Mouse (Mus musculus): ENCODE results near the gene Nat8f5.
"Not testable (repeated sequence)": the region's sequence is repeated elsewhere in the genome, so short reads cannot be mapped to it uniquely, and the experiment has no call there.

Nat8f5 gene

DNA sequence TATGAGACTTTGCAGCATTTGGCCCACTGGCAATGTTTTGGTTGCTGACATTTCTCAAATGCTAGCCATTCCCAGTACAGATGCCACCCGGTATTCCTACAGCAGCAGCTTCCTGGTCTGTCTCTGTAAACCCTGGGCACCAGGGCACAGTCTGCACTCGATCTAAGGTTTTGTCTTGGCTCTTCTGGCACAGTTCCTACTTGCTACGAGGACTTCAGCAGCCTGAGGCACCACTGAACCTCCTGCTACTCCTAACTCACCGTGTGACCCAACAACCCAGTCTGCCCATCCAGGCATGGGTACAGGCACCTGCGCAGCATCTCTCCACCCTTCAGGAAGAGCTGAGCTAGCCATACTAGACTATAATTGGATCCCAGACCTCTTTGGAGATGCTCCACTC lies 15.3 kb upstream of the Nat8f5 start:
- not testable (repeated sequence) for DNase-seq (ENCODE audit: low spot score in 2 of 2)

DNA sequence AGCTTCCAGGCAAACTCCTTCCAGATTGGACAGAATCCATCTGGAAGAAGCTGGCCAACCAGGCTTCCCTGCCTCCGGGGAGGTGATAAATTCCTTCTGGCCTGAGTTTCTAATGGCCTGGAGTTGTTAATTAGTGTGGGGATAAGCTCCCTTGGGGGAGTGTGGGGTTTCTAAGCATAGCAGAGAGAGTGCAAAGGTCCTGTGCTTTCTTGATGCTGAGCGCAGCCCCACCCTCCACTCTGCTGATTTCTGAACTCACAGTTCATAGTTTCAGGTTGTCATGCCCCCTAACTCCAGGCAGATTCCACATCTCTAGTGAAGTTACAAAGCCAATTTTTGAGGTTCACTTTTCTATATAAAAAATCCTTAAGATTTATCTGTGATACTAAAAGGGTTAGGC lies 14.3 kb upstream of the Nat8f5 start:
- not testable (repeated sequence) for DNase-seq (ENCODE audit: low spot score in 2 of 2)

DNA sequence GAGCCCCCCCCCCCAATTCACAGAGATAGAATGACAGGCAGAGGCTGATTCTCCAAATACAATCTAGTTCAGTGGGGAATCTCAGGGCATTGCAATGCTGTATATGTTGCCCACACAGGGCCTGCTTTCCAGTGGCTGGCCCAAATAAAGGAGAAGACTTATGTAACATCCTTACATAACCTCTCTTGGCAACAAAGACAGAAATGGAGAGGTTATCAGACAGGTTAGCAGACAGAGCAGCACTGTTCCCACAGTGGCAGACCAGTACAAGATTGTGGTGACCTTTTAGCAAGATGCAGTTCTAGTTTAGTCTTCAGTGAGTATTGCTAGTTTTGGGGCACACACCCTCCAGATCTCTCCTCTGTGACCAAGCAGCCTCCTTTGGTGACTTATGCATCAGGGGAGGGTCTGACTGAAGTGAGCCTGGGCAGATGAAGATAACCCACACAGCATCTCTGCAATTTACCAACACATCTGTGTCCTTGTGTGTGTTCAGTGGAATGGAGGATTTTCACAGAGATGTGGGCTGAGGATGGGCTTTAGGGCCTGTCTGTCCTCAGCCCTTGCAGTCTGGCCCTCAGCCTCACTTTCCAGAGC lies 13.8 kb upstream of the Nat8f5 start:
- DNase-seq (ENCODE audit: low spot score in 2 of 2) = not testable (repeated sequence)

DNA sequence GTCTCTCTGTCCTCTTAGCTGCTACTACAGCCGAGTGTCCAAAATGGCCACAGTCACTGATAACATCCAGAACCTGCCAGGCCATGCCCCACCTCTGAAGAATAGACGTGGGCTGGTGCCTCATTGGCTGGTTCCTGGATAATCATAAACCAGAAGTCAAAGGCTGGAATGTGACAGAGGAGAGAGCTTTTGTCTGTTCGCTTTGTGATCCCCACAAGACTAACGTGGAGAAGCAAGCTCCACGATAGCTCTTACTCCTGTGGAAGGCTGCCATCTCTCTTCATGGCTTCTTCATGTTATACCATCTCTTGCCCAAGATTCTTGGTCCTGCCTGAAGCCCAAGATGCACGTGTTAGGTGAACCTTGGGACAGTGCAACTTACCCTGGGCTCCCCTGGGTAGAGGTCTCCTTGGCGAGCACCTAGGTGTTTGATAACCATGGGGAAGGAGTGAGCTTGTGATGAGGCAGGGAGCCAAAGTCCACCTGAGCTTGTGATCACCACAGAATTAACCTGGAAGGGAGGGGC lies 11.1 kb upstream of the Nat8f5 start, which contains the start of gene Nat8:
Nat8 (minus strand) TSS at position 287 of the 526 bp plus-strand sequence.
- no peak for DNase-seq (ENCODE audit: low spot score in 2 of 2)

DNA sequence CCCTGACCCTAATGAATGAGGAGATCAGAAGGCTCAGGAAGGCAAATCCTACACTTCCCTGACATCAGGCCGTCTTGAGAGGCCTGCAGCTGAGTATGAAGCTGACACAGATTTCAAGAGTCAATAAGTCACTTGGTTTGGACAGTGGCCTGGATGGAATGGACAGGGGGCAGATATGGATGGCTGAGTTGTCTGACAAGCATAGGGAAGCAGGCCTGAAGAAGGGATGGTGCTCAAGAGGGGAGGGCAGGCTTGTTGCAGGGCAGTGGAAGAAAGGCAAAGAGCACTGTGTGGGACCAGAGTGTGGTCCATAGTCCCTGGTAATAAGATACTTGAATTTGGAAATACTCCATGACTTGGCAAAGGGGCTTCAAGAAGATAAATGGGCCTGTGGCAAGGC lies 8.7 kb upstream of the Nat8f5 start:
- DNase-seq (ENCODE audit: low spot score in 2 of 2) = no peak

DNA sequence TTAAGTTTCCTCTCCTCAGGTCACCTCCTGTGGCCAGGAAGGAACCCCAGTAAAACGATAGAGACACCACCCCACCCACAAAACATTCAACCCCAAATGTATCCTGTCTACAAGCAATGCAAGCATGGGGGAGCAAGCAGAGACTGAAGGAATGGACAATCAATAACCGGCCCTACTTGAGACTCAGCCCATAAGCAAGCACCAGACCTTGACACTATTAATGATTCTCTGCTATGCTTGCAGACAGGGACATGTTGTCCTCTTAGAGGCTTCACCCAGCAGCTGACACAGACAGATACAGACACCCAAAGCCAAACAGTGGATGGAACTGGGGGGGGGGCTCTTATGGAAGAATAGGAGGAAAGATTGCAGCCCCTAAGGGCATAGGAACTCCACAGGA lies 5.1 kb upstream of the Nat8f5 start:
- no peak for DNase-seq (ENCODE audit: low spot score in 2 of 2)

DNA sequence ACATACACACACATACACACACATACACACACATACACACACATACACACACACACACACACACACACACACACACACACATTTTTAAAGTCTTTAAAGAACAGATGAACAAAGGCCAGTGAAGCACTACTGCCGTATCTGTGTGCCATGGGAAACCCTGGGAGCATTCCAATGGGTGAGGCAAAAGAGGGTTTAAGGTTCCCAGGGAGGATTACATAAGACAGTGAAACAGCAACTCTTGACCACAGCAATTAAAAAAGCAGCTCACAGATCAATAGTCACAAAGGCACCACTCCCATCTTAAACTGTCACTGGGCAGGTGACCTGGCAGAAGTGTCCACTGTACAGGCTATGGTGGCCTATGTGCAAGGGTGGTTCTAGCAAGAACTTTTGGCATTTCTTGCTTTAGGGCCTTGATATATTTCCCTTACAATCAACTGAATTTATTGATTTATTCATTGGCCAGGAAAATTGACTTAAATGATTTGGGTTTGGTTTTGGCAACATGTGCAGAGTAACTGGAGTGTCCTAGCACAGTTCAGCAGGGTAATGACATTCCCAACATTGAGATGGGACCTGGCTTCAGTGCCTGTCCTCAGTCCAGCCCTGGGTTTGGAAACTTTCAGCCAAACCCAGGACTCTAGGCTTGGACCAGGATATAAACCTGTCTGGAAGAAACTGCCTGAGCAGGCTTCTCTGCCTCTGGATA lies 2.8 kb upstream of the Nat8f5 start:
- no peak for DNase-seq (ENCODE audit: low spot score in 2 of 2)

DNA sequence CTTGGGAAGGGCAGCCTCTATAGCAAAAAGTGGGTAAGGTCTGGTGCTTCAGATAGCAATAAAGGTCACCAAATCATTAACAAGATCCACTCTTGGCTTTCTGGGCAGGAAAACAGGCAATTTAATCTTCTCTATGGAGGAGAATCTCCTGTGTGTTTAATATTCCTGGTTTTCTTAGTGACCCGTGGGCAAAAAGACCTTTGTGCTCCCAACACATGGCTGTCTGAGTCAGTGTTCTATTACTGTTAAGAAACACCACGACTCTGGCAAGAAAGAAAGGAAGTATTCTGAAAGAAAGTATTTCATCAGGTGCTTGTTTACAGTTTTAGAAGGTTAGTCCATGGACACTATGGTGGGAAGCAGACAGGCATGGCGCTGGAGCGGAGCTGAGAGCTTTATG lies 1.5 kb upstream of the Nat8f5 start:
- no peak for DNase-seq (ENCODE audit: low spot score in 2 of 2)

DNA sequence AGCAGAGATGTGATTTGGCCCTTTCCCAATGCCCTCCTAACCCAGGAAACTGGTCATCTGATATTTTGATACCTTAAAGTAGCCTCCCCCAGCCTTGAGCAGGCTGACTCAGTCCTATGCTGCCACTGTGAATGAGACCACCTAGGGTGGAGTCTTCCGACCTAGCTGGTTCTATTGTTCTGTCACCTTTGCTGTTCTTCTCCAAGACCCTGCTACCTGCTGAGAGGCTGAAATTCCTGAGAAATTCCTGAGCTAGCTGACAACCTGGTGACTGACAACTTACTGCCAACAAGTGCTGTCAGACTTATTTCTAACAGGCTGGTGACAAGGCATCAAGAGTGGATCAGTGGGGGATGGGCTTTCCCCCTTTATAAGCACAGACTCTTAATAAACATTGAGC lies 2.4 kb downstream of the Nat8f5 start:
- DNase-seq (ENCODE audit: low spot score in 2 of 2) = no peak

DNA sequence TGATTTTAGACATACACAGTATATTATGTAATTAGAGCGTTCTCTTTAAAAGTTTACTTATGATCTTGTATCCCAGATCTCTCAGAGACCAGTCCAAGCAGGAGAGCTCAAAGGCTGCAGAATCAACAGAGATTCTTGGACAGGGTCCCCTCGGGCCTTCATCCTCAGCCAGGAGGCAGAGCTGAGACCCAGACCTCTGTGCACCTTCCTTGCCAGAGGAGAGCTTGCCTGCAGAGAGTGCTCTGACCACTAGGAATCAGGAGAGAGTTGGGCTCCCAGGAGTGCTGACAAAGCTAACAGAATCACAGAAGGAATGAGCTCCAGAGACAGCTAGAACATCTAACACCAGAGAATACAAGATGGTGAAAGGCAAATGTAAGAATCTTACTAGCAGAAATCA lies 7.4 kb downstream of the Nat8f5 start:
- no peak for DNase-seq (ENCODE audit: low spot score in 2 of 2)

DNA sequence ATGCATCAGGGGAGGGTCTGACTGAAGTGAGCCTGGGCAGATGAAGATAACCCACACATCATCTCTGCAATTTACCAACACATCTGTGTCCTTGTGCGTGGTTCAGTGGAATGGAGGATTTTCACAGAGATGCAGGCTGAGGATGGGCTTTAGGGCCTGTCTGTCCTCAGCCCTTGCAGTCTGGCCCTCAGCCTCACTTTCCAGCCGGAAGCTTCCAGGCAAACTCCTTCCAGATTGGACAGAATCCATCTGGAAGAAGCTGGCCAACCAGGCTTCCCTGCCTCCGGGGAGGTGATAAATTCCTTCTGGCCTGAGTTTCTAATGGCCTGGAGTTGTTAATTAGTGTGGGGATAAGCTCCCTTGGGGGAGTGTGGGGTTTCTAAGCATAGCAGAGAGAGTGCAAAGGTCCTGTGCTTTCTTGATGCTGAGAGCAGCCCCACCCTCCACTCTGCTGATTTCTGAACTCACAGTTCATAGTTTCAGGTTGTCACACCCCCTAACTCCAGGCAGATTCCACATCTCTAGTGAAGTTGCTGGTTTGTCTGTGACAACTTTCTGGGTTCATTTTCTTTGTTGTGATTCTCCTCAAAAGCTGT lies 9.7 kb downstream of the Nat8f5 start:
- DNase-seq (ENCODE audit: low spot score in 2 of 2) = not testable (repeated sequence)

DNA sequence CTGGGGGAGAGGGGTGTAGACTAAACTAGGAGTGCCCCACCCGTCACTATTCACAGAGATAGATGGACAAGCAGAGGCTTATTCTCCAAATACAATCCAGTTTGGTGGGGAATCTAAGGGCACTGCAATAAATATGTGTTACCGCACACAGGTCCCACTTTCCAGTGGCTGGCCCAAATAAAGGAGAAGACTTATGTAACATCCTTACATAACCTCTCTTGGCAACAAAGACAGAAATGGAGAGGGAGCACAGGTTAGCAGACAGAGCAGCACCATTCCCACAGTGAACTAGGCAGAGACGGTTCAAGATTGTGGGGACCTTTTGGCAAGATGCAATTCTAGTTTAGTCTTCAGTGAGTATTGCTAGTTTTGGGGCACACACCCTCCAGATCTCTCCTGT lies 10.3 kb downstream of the Nat8f5 start:
- DNase-seq (ENCODE audit: low spot score in 2 of 2) = not testable (repeated sequence)

DNA sequence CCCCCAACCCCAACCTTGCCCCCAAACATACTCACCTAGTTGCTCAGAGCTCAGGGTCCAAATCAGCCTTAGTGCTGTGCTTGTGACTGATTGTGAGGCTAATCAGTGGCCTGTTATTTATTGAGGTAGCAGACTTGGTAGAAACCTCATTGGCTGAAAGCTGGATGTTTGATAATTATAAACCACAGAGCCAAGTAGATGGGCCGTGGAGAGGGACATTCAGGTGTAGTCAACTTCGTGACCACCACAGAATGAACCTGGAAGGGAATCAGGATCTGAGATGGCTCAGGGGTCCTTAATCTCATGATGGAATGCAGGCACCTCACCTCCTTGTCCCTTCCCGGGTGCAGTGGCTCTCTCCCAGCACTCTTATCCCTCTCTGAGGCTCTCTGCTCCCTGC lies 11.0 kb downstream of the Nat8f5 start:
- not testable (repeated sequence) for DNase-seq (ENCODE audit: low spot score in 2 of 2)

DNA sequence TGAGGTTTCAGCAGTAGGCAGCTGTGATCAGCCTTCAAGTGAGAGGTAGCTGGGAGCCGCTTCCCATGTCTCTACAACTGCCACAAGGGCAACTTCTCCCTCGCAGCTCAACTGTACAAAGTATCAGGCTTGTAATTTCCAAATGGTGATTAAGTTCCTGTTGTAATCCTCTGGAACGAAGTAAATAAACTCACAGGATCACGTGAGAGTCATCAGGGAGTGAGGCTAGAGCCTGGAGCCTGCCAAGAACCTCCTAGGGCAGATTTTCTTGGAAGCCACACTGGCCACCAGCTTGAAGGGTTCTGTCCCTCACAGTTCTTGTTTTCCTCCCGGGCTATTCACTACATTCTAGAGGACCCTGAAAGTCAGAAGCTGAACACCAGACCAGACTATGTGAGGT lies 17.6 kb downstream of the Nat8f5 start:
- DNase-seq (ENCODE audit: low spot score in 2 of 2) = peak; percentile 7 to 27
